Mouse (Mus musculus): ENCODE data around the gene Galnt2.

The Galnt2 gene

GRCm38 (mm10) chr8:124235536-124235935 is 4.3 kb downstream of the Galnt2 start:
- DNase-seq, result no peak

- DNase-seq, result no peak
These were observed 8.2 kb downstream of the Galnt2 start for GRCm38 (mm10) chr8:124239350-124239749.

GRCm38 (mm10) chr8:124240932-124241331 is 9.7 kb downstream of the Galnt2 start:
- no peak for DNase-seq

- no peak for DNase-seq
These were observed 11.0 kb downstream of the Galnt2 start for GRCm38 (mm10) chr8:124242208-124242607.

- no peak for DNase-seq
These were observed 11.7 kb downstream of the Galnt2 start for GRCm38 (mm10) chr8:124242913-124243312.

- no peak for DNase-seq
These were observed 16.4 kb downstream of the Galnt2 start for GRCm38 (mm10) chr8:124247581-124247980.

GRCm38 (mm10) chr8:124248688-124249087 is 17.5 kb downstream of the Galnt2 start:
- no peak for DNase-seq

- DNase-seq, result no peak
These were observed 19.1 kb downstream of the Galnt2 start for GRCm38 (mm10) chr8:124250255-124250654.

GRCm38 (mm10) chr8:124250785-124251184 is 19.6 kb downstream of the Galnt2 start:
- peak; percentile 50 for DNase-seq

GRCm38 (mm10) chr8:124252533-124252950 is 21.4 kb downstream of the Galnt2 start:
- DNase-seq, result no peak

GRCm38 (mm10) chr8:124253939-124254338 is 22.7 kb downstream of the Galnt2 start:
- no peak for DNase-seq

GRCm38 (mm10) chr8:124256841-124257240 is 25.6 kb downstream of the Galnt2 start:
- DNase-seq, result no peak

- no peak for DNase-seq
These were observed 26.2 kb downstream of the Galnt2 start for GRCm38 (mm10) chr8:124257363-124257762.

GRCm38 (mm10) chr8:124259146-124259545 is 28.0 kb downstream of the Galnt2 start:
- DNase-seq, result no peak

- no peak for DNase-seq
These were observed 28.7 kb downstream of the Galnt2 start for GRCm38 (mm10) chr8:124259925-124260324.

GRCm38 (mm10) chr8:124260371-124260770 is 29.2 kb downstream of the Galnt2 start:
- DNase-seq, result no peak

- DNase-seq, result no peak
These were observed 31.9 kb downstream of the Galnt2 start for GRCm38 (mm10) chr8:124263058-124263457.

GRCm38 (mm10) chr8:124264032-124264431 is 32.8 kb downstream of the Galnt2 start:
- no peak for DNase-seq

- DNase-seq, result no peak
These were observed 33.5 kb downstream of the Galnt2 start for GRCm38 (mm10) chr8:124264671-124265070.

- DNase-seq, result no peak
These were observed 33.9 kb downstream of the Galnt2 start for GRCm38 (mm10) chr8:124265130-124265529.

- DNase-seq, result no peak
These were observed 34.6 kb downstream of the Galnt2 start for GRCm38 (mm10) chr8:124265798-124266197.

- no peak for DNase-seq
These were observed 36.0 kb downstream of the Galnt2 start for GRCm38 (mm10) chr8:124267206-124267605.

GRCm38 (mm10) chr8:124270504-124270903 is 39.3 kb downstream of the Galnt2 start:
- DNase-seq, result no peak

GRCm38 (mm10) chr8:124270904-124271303 is 39.7 kb downstream of the Galnt2 start:
- DNase-seq, result no peak

- DNase-seq, result no peak
These were observed 40.3 kb downstream of the Galnt2 start for GRCm38 (mm10) chr8:124271518-124271917.

- no peak for DNase-seq
These were observed 41.6 kb downstream of the Galnt2 start for GRCm38 (mm10) chr8:124272792-124273191.

Data from embryo, embryonic 11 days (tissue).